Mouse (Mus musculus): ENCODE measurements around the gene Pak1. TPM values are rescaled to one million over a fixed set of nuclear protein-coding genes. Genes with fewer than 3 reads are reported as not detected.

Gene Pak1
- polyA plus RNA-seq, 1 experiment from 2014 or later, result 29.8 TPM

- no peak for DNase-seq (ENCODE audit: low spot score)
Observed at GRCm38 (mm10) chr7:97788669-97789483, 535 bp downstream of the Pak1 start.

GRCm38 (mm10) chr7:97790272-97790671 lies 1.9 kb downstream of the Pak1 start:
- Histone ChIP-seq H3K27me3 (ENCODE audit: low read depth, poor library complexity, severe bottlenecking) (peaks cover 23% of the 10 kb centered on the region), H3K36me3 (no peaks in the 10 kb centered on the region), H3K27ac (no peak overlapping the region), H3K9me3 (replicated peaks) (no peaks in the 10 kb centered on the region), H3K4me1 (peaks cover 14% of the 10 kb centered on the region), H3K4me3 (no peak overlapping the region)
- 57% methylated on average over 2 of the region's 2 CpGs for WGBS
- no peak for DNase-seq (ENCODE audit: low spot score)

More at GRCm38 (mm10) chr7:97788669-97789483, 535 bp downstream of the Pak1 start:
- Histone ChIP-seq H3K27me3 (ENCODE audit: low read depth, poor library complexity, severe bottlenecking) (peaks cover 23% of the 10 kb centered on the region), H3K4me3 (peak overlapping the region; percentile 93), H3K4me1 (peaks cover 14% of the 10 kb centered on the region), H3K9me3 (replicated peaks) (no peaks in the 10 kb centered on the region), H3K36me3 (no peaks in the 10 kb centered on the region), H3K27ac (peak overlapping the region; percentile 94)
- WGBS, result under 1% methylated on average over 73 of the region's 84 CpGs

- Histone ChIP-seq H3K9me3 (replicated peaks) (no peaks in the 10 kb centered on the region), H3K36me3 (no peaks in the 10 kb centered on the region), H3K27ac (no peak overlapping the region), H3K4me1 (peaks cover 14% of the 10 kb centered on the region), H3K4me3 (no peak overlapping the region), H3K27me3 (ENCODE audit: low read depth, poor library complexity, severe bottlenecking) (peaks cover 22% of the 10 kb centered on the region)
- DNase-seq (ENCODE audit: low spot score), result no peak
- 54% methylated on average over 2 of the region's 2 CpGs for WGBS
Observed at GRCm38 (mm10) chr7:97792324-97792723, 4.0 kb downstream of the Pak1 start.

- Histone ChIP-seq H3K4me3 (no peak overlapping the region), H3K4me1 (no peaks in the 10 kb centered on the region; the same call in 1 of the 2 replicates), H3K27ac (no peak overlapping the region)
Observed at GRCm38 (mm10) chr7:97803116-97803515, 14.8 kb downstream of the Pak1 start.

GRCm38 (mm10) chr7:97804245-97805066 lies 16.1 kb downstream of the Pak1 start:
- Histone ChIP-seq H3K4me3 (no peak overlapping the region), H3K9me3 (replicated peaks) (no peaks in the 10 kb centered on the region), H3K27ac (no peak overlapping the region), H3K4me1 (no peaks in the 10 kb centered on the region; the same call in 1 of the 2 replicates), H3K36me3 (no peaks in the 10 kb centered on the region), H3K27me3 (ENCODE audit: low read depth, poor library complexity, severe bottlenecking) (no peaks in the 10 kb centered on the region)
- no peak for DNase-seq (ENCODE audit: low spot score)
- 61% methylated on average over 2 of the region's 2 CpGs for WGBS

More at GRCm38 (mm10) chr7:97803116-97803515, 14.8 kb downstream of the Pak1 start:
- no peaks in the 10 kb centered on the region for H3K9me3 ChIP-seq (replicated peaks)
- no peaks in the 10 kb centered on the region for H3K27me3 ChIP-seq (ENCODE audit: low read depth, poor library complexity, severe bottlenecking)
- 60% methylated on average over 2 of the region's 2 CpGs for WGBS
- no peaks in the 10 kb centered on the region for H3K36me3 ChIP-seq
- DNase-seq (ENCODE audit: low spot score), result no peak

- Histone ChIP-seq H3K4me3 (no peak overlapping the region), H3K36me3 (no peaks in the 10 kb centered on the region), H3K4me1 (no peaks in the 10 kb centered on the region; the same call in 1 of the 2 replicates), H3K9me3 (replicated peaks) (no peaks in the 10 kb centered on the region), H3K27ac (no peak overlapping the region), H3K27me3 (ENCODE audit: low read depth, poor library complexity, severe bottlenecking) (no peaks in the 10 kb centered on the region)
- WGBS, result 68% methylated on average over 3 of the region's 3 CpGs
- no peak for DNase-seq (ENCODE audit: low spot score)
Observed at GRCm38 (mm10) chr7:97805067-97805365, 16.7 kb downstream of the Pak1 start.

- no peak overlapping the region for H3K4me3 ChIP-seq
- no peak for DNase-seq (ENCODE audit: low spot score)
- WGBS, result 83% methylated on average over 5 of the region's 5 CpGs
Observed at GRCm38 (mm10) chr7:97809307-97809706, 21.0 kb downstream of the Pak1 start.

DNA sequence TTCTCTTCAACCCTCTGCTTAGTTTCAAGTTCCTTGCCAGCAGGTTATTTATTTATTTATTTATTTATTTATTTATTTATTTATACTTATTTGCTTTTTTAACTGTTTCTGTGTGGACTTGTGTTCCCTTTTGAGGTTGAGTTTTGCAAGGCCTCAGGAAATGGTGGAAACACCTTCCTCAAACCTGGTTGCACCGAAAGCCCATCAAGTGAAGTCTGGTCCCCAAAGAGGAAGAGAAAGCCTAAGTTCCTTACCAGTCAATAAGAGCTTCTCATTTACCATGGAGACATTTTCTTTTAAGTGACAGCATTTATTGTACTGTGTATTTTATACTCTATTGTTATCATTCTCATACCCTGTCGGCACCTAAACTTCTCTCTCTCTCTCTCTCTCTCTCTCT lies 33.5 kb downstream of the Pak1 start:
- no peak for DNase-seq (ENCODE audit: low spot score)
- Histone ChIP-seq H3K4me1 (no peaks in the 10 kb centered on the region), H3K27me3 (ENCODE audit: low read depth, poor library complexity, severe bottlenecking) (no peaks in the 10 kb centered on the region), H3K27ac (no peak overlapping the region), H3K4me3 (no peak overlapping the region), H3K36me3 (no peaks in the 10 kb centered on the region), H3K9me3 (replicated peaks) (no peaks in the 10 kb centered on the region)
- 98% methylated on average over 2 of the region's 2 CpGs for WGBS

More at GRCm38 (mm10) chr7:97809307-97809706, 21.0 kb downstream of the Pak1 start:
- no peak overlapping the region for H3K27ac ChIP-seq
- no peaks in the 10 kb centered on the region for H3K27me3 ChIP-seq (ENCODE audit: low read depth, poor library complexity, severe bottlenecking)
- no peaks in the 10 kb centered on the region for H3K36me3 ChIP-seq
- no peaks in the 10 kb centered on the region for H3K9me3 ChIP-seq (replicated peaks)
- no peaks in the 10 kb centered on the region; the same call in 1 of the 2 replicates for H3K4me1 ChIP-seq

GRCm38 (mm10) chr7:97829091-97829490 lies 40.8 kb downstream of the Pak1 start:
- Histone ChIP-seq H3K4me1 (no peaks in the 10 kb centered on the region), H3K27ac (no peak overlapping the region), H3K36me3 (no peaks in the 10 kb centered on the region), H3K4me3 (no peak overlapping the region), H3K27me3 (ENCODE audit: low read depth, poor library complexity, severe bottlenecking) (no peaks in the 10 kb centered on the region), H3K9me3 (replicated peaks) (no peaks in the 10 kb centered on the region)
- DNase-seq (ENCODE audit: low spot score), result no peak
- 89% methylated on average over 2 of the region's 2 CpGs for WGBS

GRCm38 (mm10) chr7:97830739-97831138 lies 42.4 kb downstream of the Pak1 start:
- Histone ChIP-seq H3K27ac (no peak overlapping the region), H3K4me3 (no peak overlapping the region), H3K36me3 (no peaks in the 10 kb centered on the region), H3K27me3 (ENCODE audit: low read depth, poor library complexity, severe bottlenecking) (no peaks in the 10 kb centered on the region), H3K9me3 (replicated peaks) (no peaks in the 10 kb centered on the region), H3K4me1 (no peaks in the 10 kb centered on the region)
- 80% methylated on average over 3 of the region's 3 CpGs for WGBS
- no peak for DNase-seq (ENCODE audit: low spot score)

DNA sequence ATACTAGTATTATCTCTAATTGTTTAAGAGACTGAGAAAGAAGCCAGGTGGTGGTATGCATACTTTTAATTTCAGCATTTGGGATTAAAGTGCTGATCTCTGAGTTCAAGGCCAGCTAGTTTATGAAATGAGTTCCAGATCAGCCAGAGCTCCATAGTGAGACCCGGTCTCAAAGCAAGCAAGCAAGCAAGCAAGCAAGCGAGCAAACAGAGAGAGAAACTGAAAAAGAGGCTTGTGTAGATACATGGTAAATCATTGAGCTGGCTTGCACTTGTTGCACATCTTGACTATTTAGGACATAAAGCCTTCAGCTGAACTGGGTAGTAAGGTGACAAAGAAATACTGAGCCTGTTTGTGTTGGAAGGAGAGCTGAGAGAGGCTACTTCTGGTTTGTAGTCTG lies 44.6 kb downstream of the Pak1 start:
- H3K4me1 ChIP-seq, result no peaks in the 10 kb centered on the region
- no peak for DNase-seq (ENCODE audit: low spot score)
- H3K27me3 ChIP-seq (ENCODE audit: low read depth, poor library complexity, severe bottlenecking), result no peaks in the 10 kb centered on the region
- WGBS, result 91% methylated on average over 2 of the region's 2 CpGs
- no peak overlapping the region for H3K27ac ChIP-seq
- no peak overlapping the region for H3K4me3 ChIP-seq
- H3K36me3 ChIP-seq, result no peaks in the 10 kb centered on the region
- H3K9me3 ChIP-seq (replicated peaks), result no peaks in the 10 kb centered on the region

DNA sequence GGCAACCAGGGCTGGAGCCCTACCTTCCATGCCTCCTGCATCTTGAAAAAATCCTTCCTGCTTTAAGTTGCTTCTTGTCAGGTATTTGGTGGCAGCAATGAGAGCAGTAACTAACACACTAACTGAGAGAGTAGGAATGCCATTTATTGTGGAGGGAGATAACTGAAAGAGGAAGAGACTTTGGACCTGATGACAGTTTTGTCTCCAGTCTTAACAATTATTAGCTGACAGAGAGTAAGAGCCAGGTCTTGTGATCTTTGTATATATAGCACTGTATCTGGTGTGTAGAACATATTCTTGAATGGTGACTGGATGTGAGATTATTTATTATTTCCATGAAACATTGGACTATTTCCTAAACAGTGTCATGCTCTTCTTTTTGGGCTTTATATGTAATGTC lies 50.2 kb downstream of the Pak1 start:
- no peak for DNase-seq (ENCODE audit: low spot score)
- Histone ChIP-seq H3K27ac (no peak overlapping the region), H3K36me3 (no peaks in the 10 kb centered on the region), H3K4me3 (no peak overlapping the region), H3K4me1 (peaks cover 10% of the 10 kb centered on the region), H3K27me3 (ENCODE audit: low read depth, poor library complexity, severe bottlenecking) (no peaks in the 10 kb centered on the region), H3K9me3 (replicated peaks) (no peaks in the 10 kb centered on the region)

DNA sequence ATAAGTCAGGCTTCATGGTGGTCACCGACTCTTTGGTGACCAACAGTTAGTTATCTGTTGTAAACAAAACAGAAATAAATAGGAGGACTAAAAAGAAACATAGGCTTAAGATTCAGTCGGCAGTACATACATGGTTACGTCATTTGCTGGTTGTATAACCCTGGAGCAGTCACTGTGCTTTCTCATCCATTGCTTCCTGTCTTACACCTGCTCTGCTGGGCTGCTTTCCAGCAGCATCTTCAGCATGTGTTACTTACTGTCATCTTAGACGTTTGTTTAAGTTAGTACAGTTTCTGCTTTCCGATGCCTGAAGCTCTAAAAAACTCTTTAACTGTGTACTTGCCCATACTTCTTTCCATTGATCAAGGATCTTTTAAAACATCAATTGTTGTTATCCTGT lies 53.0 kb downstream of the Pak1 start:
- Histone ChIP-seq H3K36me3 (no peaks in the 10 kb centered on the region), H3K9me3 (replicated peaks) (no peaks in the 10 kb centered on the region), H3K4me1 (peaks cover 10% of the 10 kb centered on the region), H3K27me3 (ENCODE audit: low read depth, poor library complexity, severe bottlenecking) (no peaks in the 10 kb centered on the region), H3K4me3 (no peak overlapping the region), H3K27ac (no peak overlapping the region)
- no peak for DNase-seq (ENCODE audit: low spot score)
- WGBS, result 89% methylated on average over 5 of the region's 5 CpGs

Measured in limb, embryonic 10.5 days (tissue).